Mouse (Mus musculus) right cerebral cortex, postnatal 14 days (tissue): ENCODE measurements around the gene Gp9.
"Not testable (repeated sequence)": the region's sequence is repeated elsewhere in the genome, so short reads cannot be mapped to it uniquely, and the experiment has no call there.

Experiments used
- DNase-seq: peaks from one replicate; pipeline ENCODE4 v3.0.0; 2022

Gene Gp9

GRCm38 (mm10) chr6:87750184-87750910 lies 27.5 kb upstream of the Gp9 start:
- DNase-seq: no peak

GRCm38 (mm10) chr6:87751574-87751973 lies 26.3 kb upstream of the Gp9 start:
- no peak for DNase-seq

DNA sequence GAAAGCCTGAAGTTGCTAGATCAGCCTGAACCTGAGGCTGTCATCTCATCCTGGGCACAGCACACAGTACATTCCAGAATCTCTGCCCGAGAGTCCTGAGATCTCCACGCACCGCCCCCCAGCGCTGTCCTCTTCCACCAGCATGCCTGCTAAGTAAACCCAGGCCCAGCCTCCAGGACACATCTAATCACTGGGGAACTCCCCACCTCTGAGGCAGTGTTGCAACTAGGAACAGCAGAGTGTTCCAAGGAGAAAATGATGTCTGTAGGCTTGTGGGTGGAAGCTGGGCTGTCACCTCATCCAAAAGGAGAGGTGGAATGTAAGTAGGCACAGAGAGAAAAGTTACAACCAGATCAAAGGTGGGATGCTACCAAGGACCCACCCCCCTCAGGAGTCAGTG lies 22.7 kb upstream of the Gp9 start:
- no peak for DNase-seq

GRCm38 (mm10) chr6:87756896-87757295 lies 21.0 kb upstream of the Gp9 start:
- DNase-seq: no peak

DNA sequence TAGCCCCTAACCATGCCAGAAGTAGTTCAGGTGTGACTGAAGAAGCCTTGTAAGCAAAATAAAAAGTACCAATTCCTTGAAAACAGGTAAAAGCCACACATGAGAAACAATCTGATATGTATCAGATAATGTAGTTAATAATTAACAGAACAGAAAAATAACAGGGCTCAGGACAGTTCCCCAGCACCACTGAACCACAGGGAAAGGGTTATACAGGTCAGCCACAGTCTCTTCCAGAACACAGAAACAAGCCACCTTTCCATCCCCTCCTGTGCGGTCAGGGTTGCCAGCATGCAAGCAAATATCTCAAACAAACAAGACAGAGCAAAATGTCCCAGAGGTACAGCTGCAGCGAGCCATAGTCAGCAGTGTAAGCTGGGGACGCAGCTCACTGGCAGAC lies 18.5 kb upstream of the Gp9 start:
- no peak for DNase-seq

DNA sequence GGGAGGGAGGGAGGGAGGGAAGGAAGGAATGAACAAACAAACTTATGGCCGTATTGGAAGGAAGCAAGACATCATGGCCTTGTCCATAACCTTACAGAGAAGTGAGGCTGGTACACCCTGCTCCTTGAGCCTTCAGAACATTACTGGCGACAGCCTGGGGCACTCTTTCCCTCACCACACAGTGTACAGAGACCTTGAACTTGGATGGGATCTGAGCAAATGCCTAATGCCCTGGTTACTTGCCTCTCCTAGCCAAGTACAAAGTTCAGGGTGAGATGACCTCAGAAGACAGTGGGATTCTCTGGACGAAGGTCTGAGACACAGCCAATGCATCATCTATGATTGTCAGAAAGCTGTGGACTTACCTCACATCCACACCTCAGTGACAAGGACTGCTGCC lies 18.0 kb upstream of the Gp9 start:
- DNase-seq: no peak

DNA sequence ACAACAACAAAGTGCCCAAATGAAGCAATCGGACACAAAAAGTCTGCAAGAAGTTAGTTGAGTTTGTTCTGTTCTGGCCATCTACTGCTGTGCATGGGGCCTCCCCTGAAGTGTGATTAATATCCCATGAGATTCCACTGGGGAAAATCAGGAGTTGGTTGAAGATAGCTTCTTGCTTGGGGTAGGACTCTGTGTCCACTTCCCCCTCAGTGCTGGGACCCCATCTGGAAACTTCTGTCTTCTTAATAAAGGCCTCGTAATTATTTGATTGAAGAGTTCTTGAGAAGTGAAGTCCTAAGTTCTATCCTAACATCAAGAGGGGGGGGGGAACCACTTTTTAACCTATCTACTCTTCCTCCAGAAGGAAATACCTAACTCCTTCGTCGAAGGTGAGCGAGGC lies 15.7 kb upstream of the Gp9 start:
- no peak for DNase-seq

GRCm38 (mm10) chr6:87763376-87764280 lies 14.2 kb upstream of the Gp9 start:
- no peak for DNase-seq

DNA sequence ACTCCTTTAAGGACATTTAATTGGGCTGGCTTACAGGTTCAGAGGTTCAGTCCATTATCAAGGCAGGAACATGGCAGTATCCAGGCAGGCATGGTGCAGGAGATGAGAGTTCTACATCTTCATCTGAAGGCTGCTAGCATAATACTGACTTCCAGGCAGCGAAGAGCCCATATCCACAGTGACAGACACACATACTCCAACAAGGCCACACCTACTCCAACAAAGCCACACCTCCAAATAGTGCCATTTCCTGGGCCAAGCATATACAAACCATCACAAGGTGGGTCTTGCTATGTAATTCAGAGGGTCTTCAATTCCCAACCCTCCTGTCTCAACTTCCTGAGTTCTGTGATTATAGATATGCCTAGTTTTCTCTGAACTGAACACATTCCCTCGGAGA lies 13.6 kb upstream of the Gp9 start:
- DNase-seq: not testable (repeated sequence)

- no peak for DNase-seq
Measured at GRCm38 (mm10) chr6:87770626-87771025, 7.2 kb upstream of the Gp9 start.

DNA sequence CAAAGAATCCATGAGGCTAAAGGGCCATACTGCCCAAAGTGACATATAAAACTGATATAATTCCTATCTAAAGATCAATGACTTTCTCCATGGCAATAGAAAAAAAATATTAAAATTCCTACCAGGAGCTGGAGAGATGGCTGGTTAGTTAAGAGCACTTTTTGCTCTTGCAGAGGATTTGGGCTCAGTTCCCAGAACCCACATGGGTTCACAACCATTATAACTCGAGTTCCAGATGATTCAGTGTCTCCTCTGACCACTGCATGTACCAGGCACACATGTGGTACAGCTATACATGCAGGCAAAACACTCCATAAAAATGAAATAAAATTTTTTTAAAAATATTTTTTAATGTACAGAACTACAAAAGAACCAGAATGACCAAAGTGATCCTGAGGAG lies 3.4 kb upstream of the Gp9 start:
- DNase-seq: no peak

DNA sequence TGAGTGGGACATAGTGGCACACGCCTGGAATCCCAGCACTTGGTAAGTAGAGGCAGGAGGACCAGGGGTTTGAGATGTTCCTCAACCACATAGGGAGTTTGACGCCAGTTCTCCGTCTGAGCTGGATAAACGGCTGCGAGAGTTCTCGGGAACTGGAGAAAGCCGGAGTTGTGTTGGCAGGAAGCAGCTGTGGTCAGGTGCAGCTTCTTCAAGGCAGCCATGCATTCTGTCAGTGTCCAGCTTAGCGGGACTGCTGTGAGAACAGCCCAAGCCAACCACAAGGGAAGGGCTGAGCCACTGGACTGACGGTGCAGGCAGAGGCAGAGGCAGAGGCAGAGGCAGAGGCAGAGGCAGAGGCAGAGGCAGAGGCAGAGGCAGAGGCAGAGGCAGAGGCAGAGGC lies 3.0 kb upstream of the Gp9 start:
- DNase-seq: no peak

DNA sequence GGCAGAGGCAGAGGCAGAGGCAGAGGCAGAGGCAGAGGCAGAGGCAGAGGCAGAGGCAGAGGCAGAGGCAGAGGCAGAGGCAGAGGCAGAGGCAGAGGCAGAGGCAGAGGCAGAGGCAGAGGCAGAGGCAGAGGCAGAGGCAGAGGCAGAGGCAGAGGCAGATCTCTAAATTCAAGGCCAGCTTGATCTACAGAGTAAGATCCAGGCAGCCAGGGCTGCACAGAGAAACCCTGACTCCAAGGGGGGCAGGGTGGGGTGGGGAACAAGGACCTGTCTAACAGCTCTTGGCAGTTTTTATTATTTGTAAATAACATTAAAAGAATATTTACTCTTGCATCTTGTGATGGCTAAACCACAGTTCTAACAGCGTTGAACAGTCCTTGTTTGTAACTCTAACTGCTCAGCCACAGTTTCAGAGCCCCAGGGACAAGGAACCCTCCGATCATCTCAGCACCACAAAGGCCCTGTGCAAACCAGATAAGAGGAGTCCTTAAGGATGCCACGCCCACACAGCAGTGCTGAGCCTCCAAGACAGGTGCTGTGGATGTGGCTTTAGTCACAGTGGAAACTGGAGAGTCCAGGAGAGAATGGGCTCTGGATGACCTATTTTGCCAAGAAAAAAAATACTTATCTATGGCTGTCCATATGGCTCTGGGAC lies 2.2 kb upstream of the Gp9 start:
- DNase-seq: no peak

GRCm38 (mm10) chr6:87776663-87777062 lies 1.2 kb upstream of the Gp9 start:
- no peak for DNase-seq

DNA sequence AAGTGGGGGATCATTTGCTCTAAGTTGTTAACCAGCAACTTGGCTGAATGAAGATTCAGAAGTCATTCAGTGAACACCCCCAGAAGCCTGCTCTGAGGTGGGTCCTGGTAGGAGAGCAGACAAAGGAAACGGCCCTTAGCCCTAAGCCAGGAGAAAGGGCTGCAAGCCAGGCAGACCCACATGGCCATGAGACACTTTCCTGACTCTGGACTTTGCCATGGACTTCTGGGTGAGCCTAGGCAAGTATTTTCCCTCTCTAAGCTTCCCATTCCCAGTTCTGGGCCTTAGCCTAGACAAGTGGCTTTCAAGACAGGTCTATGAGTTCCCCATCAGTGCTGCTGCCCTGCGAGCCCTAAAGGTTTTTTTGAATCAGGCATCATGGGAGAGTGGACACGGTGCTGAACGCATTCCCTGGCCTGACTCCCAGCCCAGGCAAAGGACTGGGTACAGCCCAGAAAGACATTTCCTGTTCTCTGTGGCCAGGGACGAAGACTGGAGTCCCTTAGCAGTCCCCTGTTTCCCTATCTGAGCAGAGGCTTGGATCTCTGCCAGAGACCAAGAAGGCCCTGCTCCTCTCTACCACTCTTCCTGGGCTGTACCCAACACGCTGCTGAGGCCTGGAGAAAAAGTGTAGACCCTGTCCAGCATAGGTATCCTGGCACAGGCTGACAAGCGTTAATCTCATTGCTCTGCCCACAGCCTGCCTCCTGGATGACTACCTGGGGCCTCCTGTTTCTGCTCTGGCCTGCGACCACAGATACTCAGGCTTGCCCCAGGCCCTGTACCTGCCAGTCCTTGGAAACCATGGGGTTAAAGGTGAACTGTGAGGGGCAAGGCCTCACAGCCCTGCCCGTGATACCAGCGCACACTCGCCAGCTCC lies 662 bp downstream of the Gp9 start:
- DNase-seq: no peak

GRCm38 (mm10) chr6:87779174-87780165 lies 1.6 kb downstream of the Gp9 start:
- DNase-seq: no peak

DNA sequence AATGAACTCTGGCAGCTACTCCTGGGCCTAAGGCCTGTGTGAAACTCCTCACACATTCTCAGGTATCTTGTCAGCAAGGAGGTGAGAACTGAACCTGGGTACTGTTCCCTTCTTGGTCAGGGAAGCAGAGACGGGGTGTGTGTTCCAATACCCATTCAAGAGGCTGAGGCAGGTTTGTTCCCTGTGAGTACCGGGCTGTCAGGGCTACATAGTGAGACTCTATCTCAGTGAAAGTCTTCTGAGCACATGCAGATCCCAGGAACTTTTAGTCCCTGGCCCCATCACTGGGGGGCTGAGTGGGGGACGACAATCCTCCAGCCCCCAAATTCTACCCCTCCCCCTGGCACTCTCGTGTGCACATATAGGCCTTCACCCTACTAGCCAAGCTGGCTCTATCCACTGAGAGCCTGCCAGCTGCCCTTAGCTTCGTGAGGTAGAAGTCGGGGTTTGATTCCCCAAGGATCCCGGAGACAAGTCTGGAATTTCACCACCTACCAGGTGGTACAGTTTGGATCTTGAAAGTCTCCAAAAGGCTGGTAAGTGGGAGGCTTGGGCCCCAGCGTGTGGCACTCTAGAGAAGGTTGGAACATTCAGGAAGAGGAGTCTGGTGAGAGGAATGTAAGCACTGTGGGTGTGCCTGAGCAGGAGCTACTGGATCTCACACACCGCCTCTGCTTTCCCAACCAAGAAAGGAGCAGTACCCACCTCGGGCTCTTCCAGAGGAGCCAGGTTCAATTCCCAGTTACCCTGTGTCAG lies 2.9 kb downstream of the Gp9 start:
- no peak for DNase-seq

DNA sequence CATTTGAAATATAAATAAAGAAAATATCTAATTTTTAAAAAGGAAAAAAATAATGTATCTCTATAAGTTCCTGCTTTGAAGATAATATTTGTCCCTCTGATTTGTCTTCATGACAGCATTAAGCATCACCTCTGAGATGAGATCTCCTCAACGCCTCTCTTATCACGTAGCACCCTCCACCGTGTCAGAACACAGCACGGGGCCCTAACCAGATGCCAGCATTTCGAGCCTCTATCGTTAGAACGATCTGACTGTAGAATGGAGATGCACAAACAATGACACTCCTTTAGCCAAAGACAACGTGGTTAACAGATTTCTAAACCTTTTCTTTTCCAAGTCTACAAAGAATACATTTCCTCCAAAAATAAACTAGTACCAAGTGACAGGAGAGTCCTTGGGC lies 6.2 kb downstream of the Gp9 start:
- no peak for DNase-seq

DNA sequence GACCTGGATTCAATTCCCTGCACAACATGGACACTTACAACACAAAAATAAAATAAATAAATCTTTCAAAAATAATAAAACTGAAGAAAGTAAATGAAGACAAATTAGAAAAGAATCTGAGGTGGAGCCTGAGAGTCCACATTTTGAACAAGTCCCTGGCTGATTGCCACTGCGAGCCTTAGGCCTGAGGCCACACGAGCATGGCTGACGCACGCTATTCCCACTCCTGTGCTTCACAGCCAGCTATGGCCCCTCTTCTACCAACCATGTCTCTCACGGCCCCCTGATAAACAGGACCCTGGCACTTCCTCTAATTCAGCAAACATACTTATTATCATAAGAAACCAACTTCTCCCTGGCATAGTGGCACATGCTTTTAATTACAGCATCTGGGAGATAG lies 8.7 kb downstream of the Gp9 start:
- DNase-seq: no peak

DNA sequence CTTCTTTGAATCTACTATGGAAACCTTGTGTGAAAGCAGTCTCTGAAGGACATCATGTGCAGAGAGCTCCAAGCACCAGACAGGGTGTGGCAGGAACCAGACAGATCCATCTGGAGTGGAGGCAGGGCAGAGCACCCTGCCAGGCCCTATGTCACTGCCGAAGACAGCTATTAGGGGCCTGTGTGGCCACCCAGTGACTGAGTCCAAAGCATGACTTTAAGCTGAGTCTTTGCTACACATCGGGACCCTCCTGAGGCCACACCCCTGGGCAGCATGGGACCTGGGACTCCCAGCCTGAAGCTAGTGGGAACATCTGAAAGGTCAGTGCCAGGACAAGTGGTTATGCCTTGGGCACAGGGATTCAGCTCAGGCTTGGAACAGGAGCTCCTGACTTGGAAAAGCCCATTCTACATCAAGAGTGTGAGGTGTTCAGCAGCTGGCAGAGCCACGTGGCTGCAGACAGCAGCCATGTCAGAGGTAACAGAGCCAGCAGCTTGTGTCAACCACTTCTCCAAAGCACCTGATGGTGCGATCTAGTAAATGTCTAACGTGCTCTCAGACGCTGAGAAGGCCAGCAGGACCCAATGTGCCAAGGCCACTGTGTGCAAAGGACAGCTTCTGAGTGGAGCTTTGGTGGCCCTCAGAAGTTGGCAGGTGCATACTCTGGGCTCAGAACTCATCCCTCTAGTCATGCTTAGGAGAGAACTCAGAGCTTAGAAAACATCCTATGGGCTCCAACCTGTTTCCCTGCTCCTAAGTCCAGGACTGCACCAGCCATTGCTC lies 9.4 kb downstream of the Gp9 start:
- DNase-seq: no peak
